Comparison of ENCODE assay signal across 25 mouse cellular contexts in genomic region chr14:122035860-122036259, GRCm38 (mm10). TPM values are rescaled to one million over a fixed set of nuclear protein-coding genes. Genes with fewer than 3 reads are reported as not detected.
A peak's percentile ranks its signal among the peaks of the same experiment; 100 is the strongest.
DNase-seq lines count a peak whose midpoint lies in the region; ATAC-seq and TF ChIP-seq lines count a peak whose summit lies in the region.
"Had no signal": no experiment of that assay in that cellular context is flagged by ENCODE, and none has a peak within 500 bp of the region (broad histone marks: within the 10 kb centered on the region; RNA-seq: fewer than 3 reads in every experiment).

No protein-coding gene starts in this region.

- H3K27me3 ChIP-seq in intestine, postnatal 0 days (replicated peaks; ENCODE audit: control insufficient read depth, insufficient read depth, low read length) = no peaks in the 10 kb centered on the region
- H3K27me3 ChIP-seq in splenic B cell, adult 2 months (ENCODE audit: control insufficient read depth, insufficient read depth, low read length, poor library complexity, severe bottlenecking) = no peaks in the 10 kb centered on the region
- no peaks in the 10 kb centered on the region for H3K27me3 ChIP-seq in midbrain, embryonic 11.5 days (ENCODE audit: control insufficient read depth, insufficient read depth, low read length)
- H3K27me3 ChIP-seq: kidney, embryonic 15.5 days; liver, embryonic 13.5 days; midbrain, embryonic 15.5 days had no signal

- no peaks in the 10 kb centered on the region for H3K9me3 ChIP-seq in intestine, postnatal 0 days (ENCODE audit: control insufficient read depth)
- H3K9me3 ChIP-seq in midbrain, embryonic 11.5 days (ENCODE audit: control insufficient read depth, low read length) = no peaks in the 10 kb centered on the region
- H3K9me3 ChIP-seq: heart, embryonic 10.5 days; kidney, embryonic 15.5 days; midbrain, embryonic 15.5 days had no signal

- ATAC-seq in intestine, postnatal 0 days = peak; percentile 59; the same call in 1 of the 2 replicates
- ATAC-seq in midbrain, embryonic 11.5 days (ENCODE audit: low FRiP score) = no peak
- ATAC-seq: forebrain, embryonic 16.5 days; midbrain, embryonic 15.5 days had no signal

- no peak overlapping the region for H3K4me3 ChIP-seq in intestine, postnatal 0 days (ENCODE audit: low read depth, low read length)
- H3K4me3 ChIP-seq in midbrain, embryonic 11.5 days (ENCODE audit: low read depth, low read length) = no peak overlapping the region
- H3K4me3 ChIP-seq: heart, embryonic 10.5 days; kidney, embryonic 15.5 days; liver, embryonic 13.5 days; midbrain, embryonic 15.5 days had no signal

- H3K36me3 ChIP-seq in intestine, postnatal 0 days (ENCODE audit: control insufficient read depth, insufficient read depth) = no peaks in the 10 kb centered on the region
- H3K36me3 ChIP-seq in splenic B cell, adult 2 months (ENCODE audit: control insufficient read depth, insufficient read depth, low read length, poor library complexity, severe bottlenecking) = no peaks in the 10 kb centered on the region
- H3K36me3 ChIP-seq in midbrain, embryonic 11.5 days (ENCODE audit: control insufficient read depth, insufficient read depth, low read length) = no peaks in the 10 kb centered on the region
- H3K36me3 ChIP-seq: heart, embryonic 10.5 days; kidney, embryonic 15.5 days; liver, embryonic 13.5 days; midbrain, embryonic 15.5 days had no signal

- no peak overlapping the region for H3K9ac ChIP-seq in intestine, postnatal 0 days (ENCODE audit: low read depth, low read length)
- H3K9ac ChIP-seq in midbrain, embryonic 11.5 days (ENCODE audit: low read length) = no peak overlapping the region
- H3K9ac ChIP-seq: kidney, embryonic 15.5 days; liver, embryonic 13.5 days; lung, embryonic 14.5 days; midbrain, embryonic 15.5 days had no signal

- no peak overlapping the region for H3K27ac ChIP-seq in intestine, postnatal 0 days (ENCODE audit: low read depth, low read length)
- H3K27ac ChIP-seq in midbrain, embryonic 11.5 days (ENCODE audit: low read depth, low read length) = no peak overlapping the region
- H3K27ac ChIP-seq: heart, embryonic 10.5 days; kidney, embryonic 15.5 days; liver, embryonic 13.5 days; macrophage; midbrain, embryonic 15.5 days had no signal

- TF ChIP-seq CTCF in intestine, postnatal 0 days (IDR thresholded peaks at IDR 0.05; ENCODE audit: low read depth) = no peak

- H3K4me1 ChIP-seq in intestine, postnatal 0 days (replicated peaks; ENCODE audit: control insufficient read depth, insufficient read depth, low read length) = no peaks in the 10 kb centered on the region
- H3K4me1 ChIP-seq in midbrain, embryonic 11.5 days (ENCODE audit: control insufficient read depth, insufficient read depth, low read length) = no peaks in the 10 kb centered on the region
- H3K4me1 ChIP-seq: heart, embryonic 10.5 days; kidney, embryonic 15.5 days; midbrain, embryonic 15.5 days had no signal

- peak; percentile 73 for DNase-seq in CD4-positive, CD25-positive, alpha-beta regulatory T cell, adult 2 months (ENCODE audit: low read depth, low spot score)
- peak; percentile 49 for DNase-seq in T-cell, adult 2 months (ENCODE audit: low spot score)
- peak; percentile 55 for DNase-seq in splenic B cell, adult 2 months (ENCODE audit: low read depth, low spot score)
- no peak for DNase-seq in right cerebral cortex, postnatal 36 days (ENCODE audit: low spot score in 2 of 2)
- DNase-seq in liver = no peak
- DNase-seq in midbrain, embryonic 11.5 days (ENCODE audit: low spot score, missing footprints) = no peak
- DNase-seq: adrenal gland, adult 2 months; cerebellum, adult 9-10 months; embryo, embryonic 11 days; gastrocnemius, postnatal 36 days; liver, embryonic 13.5 days; lung, embryonic 14.5 days; thymus, postnatal 4 days had no signal

- H3K4me2 ChIP-seq in intestine, postnatal 0 days (replicated peaks; ENCODE audit: low read depth) = no peak overlapping the region
- H3K4me2 ChIP-seq in midbrain, embryonic 11.5 days = no peak overlapping the region
- H3K4me2 ChIP-seq: kidney, embryonic 15.5 days; liver, embryonic 13.5 days; lung, embryonic 14.5 days; midbrain, embryonic 15.5 days had no signal

- WGBS in intestine, postnatal 0 days = 74% methylated on average over 2 of the region's 2 CpGs
- 95% methylated on average over 2 of the region's 2 CpGs for WGBS in midbrain, embryonic 11.5 days

RNA-seq across cellular contexts. Expression of gene Timm8a2, which starts 1.4 kb away (rescaled TPM):
- polyA plus RNA-seq in intestine, postnatal 0 days (2015; fragmentation: Nextera tagmentation; extraction: Ambion mirVana) = not detected in 2 replicates
- 0.18 TPM in 1 of 2 replicates, not detected in the other for polyA plus RNA-seq in midbrain, embryonic 11.5 days (2014; fragmentation: Nextera tagmentation; extraction: Ambion mirVana)
- polyA plus RNA-seq: adrenal gland, adult 2 months; embryonic facial prominence, embryonic 14.5 days; forebrain, embryonic 16.5 days; heart, embryonic 10.5 days; heart, postnatal 0 days; hindbrain, embryonic 11.5 days; intestine, embryonic 14.5 days; kidney, embryonic 15.5 days; large intestine, adult 2 months; limb, embryonic 11.5 days; liver, embryonic 13.5 days; lung, embryonic 14.5 days; macrophage; midbrain, embryonic 15.5 days had no signal

Comparison
In these comparisons a context has a peak if more than half of its experiments do, and no peak if none do; other contexts are left out.
1. DNase-seq: peak in CD4-positive, CD25-positive, alpha-beta regulatory T cell, adult 2 months (single experiment), T-cell, adult 2 months (single experiment) and splenic B cell, adult 2 months (single experiment); none in right cerebral cortex, postnatal 36 days (0 of 2), liver (single experiment) and midbrain, embryonic 11.5 days (single experiment).